Mouse (Mus musculus) lung, embryonic 16.5 days (tissue): ENCODE data around the gene Oas1g. TPM values are rescaled to one million over a fixed set of nuclear protein-coding genes. Genes with fewer than 3 reads are reported as not detected.
"Not testable (repeated sequence)": the region's sequence is repeated elsewhere in the genome, so short reads cannot be mapped to it uniquely, and the experiment has no call there.

Experiments used
- ATAC-seq: fragments of 200-750 bp; cut with Nextera tagmentation; 2 replicates; pipeline ENCODE4 v1.8.0; 2017; ENCODE audit warnings: low read depth, mild to moderate bottlenecking, moderate library complexity
- H3K27ac ChIP-seq: fragments of 300-500 bp; sonication (generic); 2 replicates; pipeline ENCODE4 v1.5.1; 2014; ENCODE audit warnings: mild to moderate bottlenecking, control low read depth, low read length
- H3K27me3 ChIP-seq: fragments of 300-500 bp; sonication (generic); 2 replicates; pipeline ENCODE4 v1.6.1; 2014; ENCODE audit warnings: low read depth, low read length, mixed read lengths; ENCODE audit not compliant: control insufficient read depth, insufficient read depth
- H3K36me3 ChIP-seq: fragments of 300-500 bp; sonication (generic); 2 replicates; pipeline ENCODE4 v1.6.1; 2014; ENCODE audit warnings: low read length; ENCODE audit not compliant: control insufficient read depth, insufficient read depth
- H3K4me1 ChIP-seq: fragments of 300-500 bp; sonication (generic); replicated peaks from 2 replicates; pipeline ENCODE4 v1.6.1; 2014; ENCODE audit warnings: low read length, mixed read lengths; ENCODE audit not compliant: control insufficient read depth, insufficient read depth
- H3K4me2 ChIP-seq: fragments of 300-500 bp; sonication (generic); 2 replicates; pipeline ENCODE4 v1.6.1; 2014; ENCODE audit warnings: low read depth, low read length, control low read depth
- H3K4me3 ChIP-seq: fragments of 300-500 bp; sonication (generic); 2 replicates; pipeline ENCODE4 v1.5.1; 2014; ENCODE audit warnings: mild to moderate bottlenecking, low read length, control low read depth
- H3K9ac ChIP-seq: fragments of 300-500 bp; sonication (generic); 2 replicates; pipeline ENCODE4 v1.6.1; 2014; ENCODE audit warnings: low read length, control low read depth
- H3K9me3 ChIP-seq: fragments of 300-500 bp; sonication (generic); 2 replicates; pipeline ENCODE4 v1.6.1; 2016; ENCODE audit warnings: low read length; ENCODE audit not compliant: control insufficient read depth
- WGBS: fragments of 180-500 bp; shearing (Covaris S2); extraction: QIAGEN DNeasy Blood & Tissue Kit; methylation state at CpG from one replicate; pipeline ENCODE4 v1.1.7; 2014; 5-methylcytosine and 5-hydroxymethylcytosine counted together
- polyA plus RNA-seq: library from polyadenylated mRNA; unstranded; fragments of >200 nt; fragmentation: Nextera tagmentation; extraction: Ambion mirVana; gene quantifications from 2 replicates; pipeline ENCODE4 v1.2.1, GENCODE M21; 2015

The Oas1g gene
- 0.20 and 0.21 TPM in 2 replicates for polyA plus RNA-seq

DNA sequence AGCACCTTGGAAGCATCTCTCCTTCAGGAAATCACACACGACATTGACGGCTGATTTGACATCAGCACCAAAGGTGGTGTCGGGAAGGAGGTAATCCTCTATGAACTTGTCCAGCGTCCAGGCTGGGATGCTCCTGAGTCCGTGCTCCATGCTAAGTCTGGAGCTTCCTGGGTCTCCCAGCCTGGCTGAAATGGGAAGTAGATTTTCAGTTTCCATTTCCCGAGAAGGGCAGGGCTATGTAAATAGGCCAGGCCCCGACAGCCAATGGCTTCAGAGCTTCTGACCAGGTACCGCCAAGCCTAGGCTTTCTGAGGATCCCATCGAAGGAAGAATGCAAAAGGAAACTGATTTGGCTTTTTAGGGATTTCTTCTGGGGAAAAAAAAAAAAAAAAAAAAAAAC is at the start of gene Oas1g:
Gene Oas1g, minus strand, starts transcription at position 201 of the 400 bp plus-strand sequence.
- H3K9ac ChIP-seq, H3K27me3 ChIP-seq, H3K9me3 ChIP-seq, H3K4me2 ChIP-seq, H3K4me1 ChIP-seq, H3K4me3 ChIP-seq, H3K27ac ChIP-seq, H3K36me3 ChIP-seq, ATAC-seq: not testable (repeated sequence)
- WGBS: 6% methylated on average over 5 of the region's 9 CpGs

DNA sequence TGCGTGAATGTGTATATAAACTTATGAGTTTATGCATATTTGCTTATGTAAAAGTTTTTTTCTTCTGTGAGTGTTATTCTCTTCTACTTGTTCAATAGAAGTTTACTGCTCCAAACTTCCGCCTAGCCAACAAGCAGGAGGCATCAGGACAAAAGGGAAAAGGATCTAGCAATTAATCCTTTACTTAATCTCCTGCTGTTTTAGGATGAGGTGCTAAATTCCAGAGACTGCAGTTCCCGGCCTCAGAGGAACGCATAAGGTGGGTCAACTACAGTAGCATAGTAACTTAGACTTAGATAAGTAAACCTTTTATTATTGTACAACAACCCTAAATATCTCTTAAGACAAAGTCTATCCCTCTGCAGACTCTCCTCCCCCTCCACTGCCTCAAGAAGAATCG is 46.6 kb upstream of the Oas1g start:
- no peaks in the 10 kb centered on the region for H3K36me3 ChIP-seq
- no peaks in the 10 kb centered on the region for H3K9me3 ChIP-seq
- H3K9ac ChIP-seq: no peak overlapping the region
- H3K4me2 ChIP-seq: no peak overlapping the region
- no peaks in the 10 kb centered on the region for H3K27me3 ChIP-seq
- no peak overlapping the region for H3K27ac ChIP-seq
- H3K4me3 ChIP-seq: no peak overlapping the region
- no peak for ATAC-seq
- WGBS: 20% methylated on average over 5 of the region's 5 CpGs
- no peaks in the 10 kb centered on the region for H3K4me1 ChIP-seq

DNA sequence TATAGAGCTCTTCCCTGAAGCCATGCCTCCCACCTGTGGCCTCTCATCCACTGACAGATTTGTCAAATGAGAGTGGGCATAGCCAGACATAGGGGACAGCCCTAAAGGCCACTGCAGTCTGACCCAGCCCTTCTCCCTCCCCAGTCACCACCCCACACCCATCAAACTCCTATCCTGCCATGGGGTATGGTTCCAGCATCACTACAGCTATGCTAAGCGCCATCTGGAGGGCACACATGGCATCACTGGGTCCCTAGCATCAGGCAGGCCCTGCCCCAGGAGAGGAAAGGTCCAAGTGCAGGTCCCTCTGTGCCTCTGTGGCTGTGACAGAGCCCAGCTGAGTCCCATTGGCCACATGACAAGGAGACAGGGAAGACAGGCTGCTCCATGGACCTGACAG is 39.6 kb upstream of the Oas1g start:
- Histone ChIP-seq H3K4me3 (no peak overlapping the region), H3K4me1 (no peaks in the 10 kb centered on the region), H3K27ac (no peak overlapping the region), H3K36me3 (no peaks in the 10 kb centered on the region), H3K9me3 (no peaks in the 10 kb centered on the region), H3K9ac (no peak overlapping the region), H3K27me3 (no peaks in the 10 kb centered on the region), H3K4me2 (no peak overlapping the region)
- WGBS: 10% methylated on average over 1 of the region's 1 CpGs
- no peak for ATAC-seq

DNA sequence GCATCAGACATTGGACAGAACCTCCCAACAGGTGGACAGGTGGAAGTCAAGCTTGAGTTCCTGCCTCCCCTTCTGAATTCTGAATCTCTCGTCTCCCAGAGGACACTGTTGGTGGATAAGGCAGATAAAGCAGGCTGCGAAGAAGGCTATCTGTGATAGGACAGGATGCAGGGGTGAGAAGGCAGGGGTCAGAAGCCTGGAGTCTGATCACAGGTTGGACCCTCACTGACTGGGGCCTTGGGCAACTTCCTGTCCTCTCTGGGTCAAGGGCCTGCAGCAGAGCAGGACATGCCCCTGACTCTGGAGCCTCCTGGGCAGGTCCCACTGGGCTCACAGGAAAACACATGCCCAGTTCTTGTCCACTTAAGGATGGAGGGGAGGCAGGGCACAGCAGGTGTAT is 38.9 kb upstream of the Oas1g start:
- H3K9me3 ChIP-seq, H3K4me1 ChIP-seq, H3K9ac ChIP-seq, H3K36me3 ChIP-seq, H3K27ac ChIP-seq, H3K27me3 ChIP-seq, H3K4me3 ChIP-seq, ATAC-seq, H3K4me2 ChIP-seq: not testable (repeated sequence)
- WGBS: 37% methylated on average over 2 of the region's 2 CpGs

DNA sequence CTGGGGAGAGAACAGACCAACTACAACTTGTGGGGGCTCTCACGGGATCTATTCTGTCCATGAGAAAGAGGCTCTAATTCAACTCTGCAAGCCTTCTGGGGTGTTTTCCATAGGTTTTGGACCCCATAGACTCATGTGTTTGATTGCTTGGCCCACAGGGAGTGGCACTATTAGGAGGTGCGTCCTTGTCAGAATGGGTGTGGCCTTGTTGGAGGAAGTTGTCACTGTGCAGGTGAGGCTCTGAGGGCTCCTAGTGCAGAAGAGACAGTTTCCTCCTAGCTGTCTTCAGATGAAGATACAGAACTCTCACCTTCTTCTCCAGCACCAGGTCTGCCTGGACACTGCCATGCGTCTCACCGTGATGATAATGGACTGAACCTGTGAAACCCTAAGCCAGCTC is 37.1 kb upstream of the Oas1g start:
- WGBS: 69% methylated on average over 4 of the region's 4 CpGs
- ATAC-seq, H3K27ac ChIP-seq, H3K9me3 ChIP-seq, H3K9ac ChIP-seq, H3K36me3 ChIP-seq, H3K4me3 ChIP-seq, H3K4me2 ChIP-seq, H3K27me3 ChIP-seq, H3K4me1 ChIP-seq: not testable (repeated sequence)

DNA sequence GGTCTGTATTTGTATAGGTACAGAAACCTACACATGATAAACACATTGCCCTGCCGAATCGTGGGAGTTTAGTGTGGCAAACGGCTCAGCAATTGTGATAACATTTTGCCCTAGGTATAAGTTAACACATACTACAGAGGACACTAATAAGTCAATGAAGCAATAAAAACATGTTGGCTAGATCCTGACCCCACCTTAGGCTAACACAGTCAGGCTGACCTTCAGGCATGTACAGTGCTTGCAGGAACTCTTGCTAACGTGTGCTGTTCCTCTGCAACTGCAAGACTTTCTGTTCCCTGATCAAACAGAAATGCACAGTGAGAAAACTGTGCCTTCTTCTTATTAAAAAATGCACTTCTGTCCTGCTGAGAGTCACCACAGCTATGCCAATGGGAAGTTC is 36.6 kb upstream of the Oas1g start:
- Histone ChIP-seq H3K36me3 (no peaks in the 10 kb centered on the region), H3K27ac (no peak overlapping the region), H3K4me3 (no peak overlapping the region), H3K9me3 (no peaks in the 10 kb centered on the region), H3K4me2 (no peak overlapping the region), H3K4me1 (no peaks in the 10 kb centered on the region), H3K9ac (no peak overlapping the region), H3K27me3 (no peaks in the 10 kb centered on the region)
- 56% methylated on average over 4 of the region's 4 CpGs for WGBS
- ATAC-seq: no peak

DNA sequence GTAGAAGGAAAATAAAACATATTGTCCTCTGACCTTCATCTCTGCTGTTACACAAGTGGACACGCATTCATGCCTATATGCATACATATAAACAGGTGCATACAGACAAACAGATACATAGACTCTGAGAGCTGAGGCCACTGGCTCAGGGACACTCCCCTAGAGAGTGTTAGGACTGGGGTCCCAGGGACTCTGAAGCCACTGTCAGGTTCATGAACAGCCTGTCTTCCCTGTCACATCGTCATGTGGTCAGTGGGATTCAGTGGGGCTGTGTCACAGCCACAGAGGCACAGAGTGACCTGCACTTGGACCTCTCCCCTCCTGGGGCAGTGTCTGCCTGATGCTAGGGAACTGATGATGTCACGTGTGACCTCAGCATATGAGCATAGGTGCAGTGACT is 32.9 kb upstream of the Oas1g start:
- Histone ChIP-seq H3K4me3 (no peak overlapping the region), H3K36me3 (no peaks in the 10 kb centered on the region), H3K4me1 (no peaks in the 10 kb centered on the region), H3K27ac (no peak overlapping the region), H3K4me2 (no peak overlapping the region), H3K9me3 (no peaks in the 10 kb centered on the region), H3K27me3 (no peaks in the 10 kb centered on the region), H3K9ac (no peak overlapping the region)
- WGBS: 71% methylated on average over 3 of the region's 3 CpGs
- no peak for ATAC-seq

DNA sequence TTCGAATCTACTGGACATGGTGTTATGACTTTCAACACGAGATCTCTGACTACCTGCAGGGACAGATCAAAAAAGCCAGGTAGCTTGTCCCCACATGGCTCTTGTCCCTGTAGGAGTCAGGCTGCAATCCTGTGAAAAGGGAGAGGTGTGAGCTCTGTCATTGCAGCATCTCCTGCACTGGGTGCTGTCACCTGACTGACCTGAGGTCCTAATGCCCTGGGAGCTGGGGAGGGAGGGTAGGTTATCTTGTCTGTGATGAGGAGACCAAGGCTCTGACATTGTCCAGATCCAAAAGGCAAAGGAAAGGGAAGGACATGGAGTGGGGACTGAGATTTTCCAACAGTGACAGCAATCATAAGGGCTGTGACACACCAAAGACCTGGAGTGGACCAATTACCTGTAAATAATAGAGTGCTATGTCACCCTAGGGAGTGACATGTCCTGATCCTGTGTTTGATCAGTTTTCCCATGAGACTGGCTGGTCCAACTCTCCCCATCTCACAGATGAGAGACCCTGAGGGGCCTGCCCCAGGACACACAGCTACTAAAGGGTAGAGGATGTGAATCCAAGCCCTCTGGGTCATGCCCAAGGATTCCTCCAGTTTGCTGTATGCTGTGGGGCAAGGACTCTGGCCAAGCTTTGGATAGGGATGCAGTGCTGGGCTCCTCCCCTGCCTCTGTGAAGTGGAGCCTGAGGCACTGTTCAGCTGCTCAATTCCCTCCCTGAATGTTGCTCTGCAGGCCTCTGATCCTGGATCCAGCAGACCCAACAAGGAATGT is 31.9 kb upstream of the Oas1g start:
- not testable (repeated sequence) for H3K4me2 ChIP-seq, H3K9me3 ChIP-seq, H3K27me3 ChIP-seq, H3K27ac ChIP-seq, H3K9ac ChIP-seq, H3K36me3 ChIP-seq, H3K4me1 ChIP-seq, ATAC-seq, H3K4me3 ChIP-seq
- 48% methylated on average over 2 of the region's 2 CpGs for WGBS

DNA sequence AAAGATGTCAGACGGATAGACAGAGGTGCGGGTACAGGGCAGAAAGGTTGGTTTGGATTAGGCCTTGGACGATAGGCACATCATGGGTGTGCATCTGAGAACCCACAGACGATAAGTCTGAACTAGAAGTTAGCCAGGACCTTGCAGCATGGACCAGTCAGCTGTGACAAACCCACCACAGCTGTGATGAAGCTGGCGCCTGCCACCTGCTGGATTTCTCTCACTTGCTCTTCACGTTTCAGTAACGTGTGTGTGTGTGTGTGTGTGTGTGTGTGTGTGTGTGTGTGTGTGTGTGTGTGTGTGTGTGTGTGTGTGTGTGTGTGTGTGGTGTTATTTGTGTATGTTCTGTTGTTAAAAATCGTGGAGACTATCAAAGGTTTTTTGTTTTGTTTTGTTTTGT is 26.8 kb upstream of the Oas1g start, which contains the start of gene Oas1d:
Gene Oas1d, plus strand, starts transcription at position 333 of the 400 bp plus-strand sequence.
- not testable (repeated sequence) for H3K27me3 ChIP-seq, H3K9ac ChIP-seq, H3K9me3 ChIP-seq, H3K4me2 ChIP-seq, H3K27ac ChIP-seq, H3K36me3 ChIP-seq, H3K4me1 ChIP-seq, ATAC-seq, H3K4me3 ChIP-seq
- 39% methylated on average over 8 of the region's 8 CpGs for WGBS
